Mouse (Mus musculus): ENCODE results near the gene Ddx23.

Gene Ddx23

DNA sequence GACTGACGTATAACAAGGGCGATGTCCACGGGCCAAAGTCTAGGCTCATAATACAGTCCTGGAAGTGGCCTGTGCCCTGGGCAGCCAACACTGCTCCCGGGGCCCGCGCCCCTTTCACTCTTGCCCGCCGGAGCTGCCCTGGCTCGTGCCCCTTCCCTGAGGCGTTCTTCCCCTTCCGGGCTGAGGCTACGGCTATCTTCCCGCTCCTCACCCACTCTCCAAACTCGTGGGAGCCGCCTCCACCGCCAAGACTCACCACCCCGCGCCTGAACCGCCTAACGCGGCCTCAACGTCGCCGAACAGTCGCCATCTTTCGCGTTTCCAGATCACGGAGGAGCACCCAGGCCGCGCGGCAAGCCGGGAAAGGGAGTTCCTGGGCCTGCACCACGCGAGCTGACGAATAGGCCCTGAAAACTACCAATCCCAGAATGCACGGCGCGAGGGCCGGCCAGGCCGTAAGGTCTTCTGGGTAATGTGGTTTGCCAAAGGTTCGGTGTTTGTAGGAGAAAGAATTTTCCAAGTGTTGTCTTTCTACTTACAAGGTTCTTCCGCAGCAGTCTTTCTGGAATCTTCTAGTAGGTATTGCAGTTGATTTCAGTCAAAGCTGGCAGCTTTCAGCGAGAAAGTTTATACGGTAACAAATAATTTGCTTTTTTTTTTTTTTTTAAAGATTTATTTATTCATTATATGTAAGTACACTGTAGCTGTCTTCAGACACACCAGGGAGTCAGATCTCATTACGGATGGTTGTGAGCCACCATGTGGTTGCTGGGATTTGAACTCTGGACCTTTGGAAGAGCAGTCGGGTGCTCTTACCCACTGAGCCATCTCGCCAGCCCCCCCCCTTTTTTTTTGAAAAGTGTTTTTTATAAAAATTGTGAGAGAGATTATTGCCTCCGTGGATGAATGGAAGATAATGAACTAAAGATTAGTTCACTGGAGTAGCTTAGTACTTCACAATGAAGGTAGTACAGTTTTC lies at the start of gene Ddx23:
Gene Ddx23, minus strand, starts transcription at position 328 of the 979 bp plus-strand sequence.
- DNase-seq (ENCODE audit: low read depth, low spot score), result peak; percentile 92

DNA sequence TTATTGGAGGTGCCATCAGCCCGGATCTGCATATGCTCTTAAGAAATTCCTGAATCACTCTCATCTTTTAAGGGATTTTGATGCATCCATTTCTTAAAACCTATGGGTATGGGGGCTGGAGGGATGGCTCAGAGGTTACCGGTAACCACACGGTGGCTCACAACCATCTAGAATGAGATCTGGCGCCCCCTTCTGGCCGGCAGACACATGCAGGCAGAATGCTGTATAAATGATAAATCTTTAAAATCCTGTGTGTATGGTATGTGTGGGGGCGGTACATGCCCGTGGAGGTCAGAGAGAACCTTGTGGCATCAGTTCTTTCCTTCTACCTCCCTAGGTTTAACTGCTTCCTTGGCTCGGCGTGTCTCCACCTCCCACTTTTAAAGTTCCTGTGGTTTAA lies 47.7 kb upstream of the Ddx23 start:
- DNase-seq (ENCODE audit: low read depth, low spot score), result peak; percentile 13

DNA sequence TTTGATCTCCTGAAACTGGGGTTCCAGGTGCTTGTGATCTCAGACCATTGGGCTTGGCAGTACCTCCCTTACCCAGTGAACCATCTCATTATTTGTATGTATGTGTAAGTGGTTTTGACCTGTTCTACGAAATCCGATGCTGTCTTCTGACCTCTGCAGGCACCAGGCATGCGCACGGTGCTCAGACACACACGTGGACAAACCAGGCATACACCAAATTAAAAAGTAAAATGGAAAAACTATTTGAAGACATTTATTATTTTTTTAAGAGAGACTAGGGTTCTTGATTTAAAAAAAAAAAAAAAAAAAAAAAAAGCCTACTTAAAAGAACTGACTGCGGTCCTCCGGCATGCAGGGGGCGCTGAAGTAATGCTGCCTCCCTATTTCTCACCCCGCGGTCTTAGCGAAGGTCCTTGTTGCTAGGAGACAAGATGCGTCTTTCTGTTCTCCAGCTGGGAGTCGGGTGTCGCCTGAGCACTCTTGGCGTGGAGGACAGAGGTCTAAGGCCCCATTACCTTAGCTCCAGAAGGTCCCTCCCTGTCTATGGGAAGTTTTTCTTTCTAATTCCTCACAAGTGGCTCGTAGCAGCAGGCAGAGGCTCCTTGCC lies 45.2 kb upstream of the Ddx23 start, which contains the start of gene Ccdc65:
Gene Ccdc65, plus strand, starts transcription at position 442 of the 607 bp plus-strand sequence.
- DNase-seq (ENCODE audit: low read depth, low spot score), result peak; percentile 22

DNA sequence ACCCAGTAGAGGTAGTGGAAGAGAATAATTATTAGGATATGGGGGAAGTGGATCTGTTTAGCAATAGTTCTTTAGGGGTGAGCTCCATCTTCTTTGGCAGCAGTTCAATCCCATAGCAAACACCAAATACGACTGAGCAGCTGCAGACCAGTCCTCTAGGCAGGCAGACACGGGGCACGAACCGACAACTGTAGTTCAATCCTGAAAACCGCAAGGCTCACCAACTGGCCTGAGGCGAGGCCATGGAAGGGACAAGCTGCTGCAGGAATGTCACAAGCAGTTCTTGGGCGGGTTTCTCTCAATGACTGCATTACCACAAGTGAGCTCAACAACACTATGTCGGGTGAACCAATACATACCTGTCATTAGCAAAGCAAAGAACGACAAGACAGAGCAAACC lies 41.6 kb upstream of the Ddx23 start:
- no peak for DNase-seq (ENCODE audit: low read depth, low spot score)

DNA sequence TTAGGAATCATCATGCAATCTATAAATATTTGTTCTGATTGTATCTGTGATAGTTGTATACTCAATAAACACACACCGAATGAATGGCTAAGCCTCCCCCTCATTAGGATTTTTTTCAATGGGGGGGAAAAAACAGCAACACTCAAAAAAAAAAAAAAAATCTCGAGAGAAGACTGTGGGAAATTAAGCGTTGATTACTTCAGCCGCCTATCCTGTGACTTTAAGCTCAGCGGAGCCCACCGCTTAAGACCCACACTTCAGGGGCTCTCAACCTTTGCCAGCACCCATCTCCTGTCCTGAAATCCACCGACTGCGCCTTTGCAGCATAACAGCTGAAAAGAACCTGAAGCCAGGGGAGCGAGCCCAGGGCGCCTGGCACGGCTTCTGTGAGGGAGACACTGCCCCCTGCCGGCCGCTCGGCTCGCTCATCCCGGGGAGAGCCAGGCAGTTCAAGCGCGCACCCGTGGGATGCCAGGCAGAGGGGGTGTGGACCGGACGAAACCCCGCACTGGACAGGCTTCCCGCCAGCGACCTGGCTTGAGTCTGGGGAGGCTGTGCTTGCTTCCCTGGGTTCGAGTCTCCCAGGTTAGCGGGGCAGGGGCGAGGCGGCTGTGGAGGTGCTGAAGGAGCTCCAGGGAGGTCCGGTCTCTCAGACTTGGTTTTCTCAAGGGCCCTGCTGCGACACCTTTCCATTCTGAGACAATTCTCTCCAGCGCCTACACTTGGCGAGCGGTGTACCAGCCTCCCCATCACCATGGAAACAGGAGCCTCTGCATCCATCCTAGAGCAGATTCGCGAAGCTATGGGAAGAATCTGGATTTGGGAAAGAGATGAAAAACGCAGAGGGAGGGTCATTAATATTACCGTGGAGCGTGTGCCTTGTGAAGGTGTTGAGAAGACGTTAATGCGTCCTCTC lies 36.8 kb upstream of the Ddx23 start:
- DNase-seq (ENCODE audit: low read depth, low spot score), result peak; percentile 22

DNA sequence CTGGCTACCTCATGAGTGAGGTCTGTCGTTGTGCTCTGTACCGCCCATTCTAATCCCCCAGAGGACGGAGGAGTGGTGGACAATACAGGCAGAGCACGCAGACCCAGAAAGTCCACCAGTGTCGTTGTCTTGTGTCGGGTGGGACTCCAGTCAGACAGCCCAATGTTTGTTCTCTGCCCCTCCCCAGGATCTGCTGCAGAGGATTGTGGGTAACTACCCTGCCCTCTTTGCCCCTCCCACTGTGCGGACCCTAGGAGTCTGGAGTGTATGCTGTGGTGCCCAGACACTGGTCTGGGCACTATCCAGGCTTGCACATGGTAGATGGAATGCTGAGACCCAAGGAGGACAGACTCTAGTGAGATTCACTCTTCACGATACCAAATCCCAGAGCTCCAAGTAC lies 33.5 kb upstream of the Ddx23 start:
- no peak for DNase-seq (ENCODE audit: low read depth, low spot score)

DNA sequence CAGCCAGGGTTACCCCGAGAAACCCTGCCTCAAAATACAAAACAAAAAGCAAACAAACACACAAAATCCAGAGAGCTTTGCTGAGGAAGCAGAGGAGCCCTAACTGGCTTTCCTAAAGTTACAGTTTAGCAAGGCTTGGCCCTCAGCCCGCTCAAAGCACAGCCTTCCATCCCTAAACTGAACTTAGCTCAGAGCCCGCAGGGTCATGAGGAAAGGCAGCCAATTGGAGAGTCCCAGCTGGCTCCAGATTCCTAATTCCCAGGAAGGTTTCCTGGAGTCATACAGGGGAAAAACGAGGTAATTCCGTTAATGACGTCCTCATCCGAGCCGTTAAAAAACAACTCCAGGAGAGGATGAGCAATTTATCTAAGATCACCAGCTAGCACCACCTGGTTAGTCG lies 33.0 kb upstream of the Ddx23 start:
- no peak for DNase-seq (ENCODE audit: low read depth, low spot score)

DNA sequence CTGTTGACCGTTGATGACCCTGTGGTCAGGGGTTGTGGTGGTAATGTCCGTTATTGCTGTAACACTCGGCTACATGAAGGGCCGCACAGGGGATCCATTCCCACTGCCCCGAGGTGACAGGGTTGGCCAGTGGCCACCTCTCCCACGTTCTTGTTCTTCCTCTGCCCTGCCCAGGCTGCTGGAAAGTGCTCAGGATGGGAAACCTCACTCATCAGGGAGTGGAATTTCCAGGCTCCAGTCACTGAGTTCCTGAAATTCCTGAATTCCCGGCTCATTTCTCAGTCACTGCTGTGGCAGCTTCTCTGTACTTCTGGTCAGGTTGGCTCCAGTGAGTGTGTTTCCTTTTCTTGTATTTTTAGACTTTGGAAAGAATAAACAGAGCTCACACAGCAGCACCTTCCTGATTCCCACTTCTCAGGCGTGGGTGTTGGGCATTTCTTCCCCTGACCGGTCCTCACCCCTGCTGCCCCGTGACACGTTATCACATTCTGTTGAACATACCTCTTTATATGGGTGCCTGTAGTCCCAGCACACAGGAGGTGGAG lies 29.5 kb upstream of the Ddx23 start:
- no peak for DNase-seq (ENCODE audit: low read depth, low spot score)

DNA sequence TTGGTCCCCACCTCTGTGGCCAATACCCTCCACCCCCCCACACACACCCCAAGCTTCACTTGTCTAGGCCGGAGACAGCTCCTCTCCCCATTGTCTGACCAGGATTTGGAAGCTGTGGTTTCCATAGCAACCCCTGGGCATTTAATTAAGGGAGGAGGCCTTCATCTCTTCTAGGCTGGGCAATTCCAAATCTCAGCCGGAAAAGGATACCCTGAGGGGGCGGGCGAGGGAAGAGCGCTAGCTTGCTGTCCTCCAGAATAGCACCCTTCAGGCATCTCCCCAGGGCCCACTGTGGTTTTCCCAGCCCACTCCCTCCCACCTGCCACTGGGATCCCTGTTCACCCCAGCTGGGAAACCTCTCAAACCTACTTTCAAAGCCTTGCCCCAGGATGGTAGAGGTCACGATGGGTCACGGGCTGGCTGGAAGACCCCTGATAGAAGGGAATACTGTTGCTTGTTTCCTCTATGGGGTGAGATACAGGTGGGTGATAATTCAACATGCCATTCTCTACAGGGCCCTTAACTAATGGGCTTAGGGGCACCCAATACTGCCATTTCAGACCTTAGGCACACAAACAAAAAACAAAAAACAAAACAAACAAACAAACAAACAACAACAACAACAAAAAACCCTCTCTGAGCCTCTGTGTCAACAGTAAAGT lies 28.9 kb upstream of the Ddx23 start:
- DNase-seq (ENCODE audit: low read depth, low spot score), result no peak

DNA sequence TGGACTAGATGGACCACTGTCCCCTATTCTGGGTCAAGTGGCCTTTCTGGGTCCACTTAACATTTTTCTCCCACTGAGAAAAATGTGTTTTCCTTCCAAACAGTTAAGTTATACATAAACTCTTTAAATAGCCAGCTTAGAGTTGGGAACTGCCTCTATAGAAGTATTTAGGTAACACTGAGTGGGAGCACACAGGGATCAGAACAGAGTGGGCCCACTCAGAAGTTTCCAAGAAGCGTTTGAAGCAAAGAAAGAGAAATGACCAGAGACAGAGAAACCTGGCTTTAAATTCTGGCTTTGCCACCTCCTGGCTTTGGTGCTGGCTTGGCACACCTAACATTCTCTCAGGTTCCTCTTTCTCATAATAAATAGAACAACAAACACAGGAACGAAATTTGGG lies 27.0 kb upstream of the Ddx23 start:
- no peak for DNase-seq (ENCODE audit: low read depth, low spot score)

DNA sequence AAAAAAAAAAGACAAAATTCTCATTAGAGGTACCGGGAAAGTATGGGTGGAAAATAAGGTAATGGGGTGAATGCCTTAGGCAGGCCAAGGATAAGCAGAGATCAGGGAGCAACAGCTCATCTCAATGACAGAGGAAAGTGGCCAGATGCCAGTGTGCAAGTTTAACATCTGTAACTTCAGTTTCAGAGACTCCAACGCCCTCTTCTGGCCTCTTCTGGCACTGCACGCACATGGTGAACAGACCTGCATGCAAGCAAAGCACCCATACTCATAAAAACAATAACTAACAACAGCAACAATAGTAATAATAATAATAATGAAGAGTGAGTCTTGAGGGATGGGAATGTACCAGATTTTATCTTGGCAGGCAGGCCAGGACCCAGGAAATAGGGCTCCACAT lies 23.2 kb upstream of the Ddx23 start:
- no peak for DNase-seq (ENCODE audit: low read depth, low spot score)

DNA sequence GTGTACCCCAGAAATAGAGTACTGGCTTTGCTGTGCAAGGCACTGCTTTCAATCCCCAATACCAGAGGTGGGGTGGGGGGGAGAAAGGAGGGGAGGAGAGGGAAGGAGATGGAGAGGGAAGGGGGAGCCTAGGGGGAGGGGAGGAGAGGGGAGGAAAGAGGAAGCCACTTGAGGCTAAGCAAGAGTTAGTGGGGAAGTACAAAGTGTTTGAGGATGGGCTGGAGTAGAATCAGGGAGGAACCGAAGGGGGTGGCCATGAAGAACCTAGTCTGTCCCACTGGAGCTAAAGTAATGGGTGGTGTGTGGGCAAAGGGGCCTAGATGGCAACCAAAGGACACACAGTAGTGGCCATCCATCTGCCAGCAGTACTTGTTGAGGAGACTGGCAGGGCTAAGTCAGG lies 21.1 kb upstream of the Ddx23 start:
- no peak for DNase-seq (ENCODE audit: low read depth, low spot score)

DNA sequence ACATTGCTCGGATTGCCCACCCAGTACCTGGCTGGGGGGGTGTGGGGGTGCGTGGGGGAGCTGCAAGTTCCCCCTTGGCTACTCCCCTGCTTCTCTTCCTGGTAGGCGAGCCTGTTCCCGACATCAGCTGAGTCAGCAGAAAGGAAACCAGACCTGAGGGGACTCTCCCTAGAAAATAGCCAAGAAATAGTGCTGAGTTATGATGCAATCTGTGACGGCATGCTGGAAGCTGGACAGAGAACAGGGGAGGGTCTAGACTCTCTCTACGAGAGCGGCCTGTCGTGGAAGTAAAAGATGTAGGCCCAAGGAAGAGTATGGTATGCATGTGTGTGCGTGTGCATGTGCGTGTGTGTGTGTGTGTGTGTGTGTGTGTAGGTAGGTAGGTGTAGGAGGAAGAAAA lies 20.5 kb upstream of the Ddx23 start:
- DNase-seq (ENCODE audit: low read depth, low spot score), result no peak

DNA sequence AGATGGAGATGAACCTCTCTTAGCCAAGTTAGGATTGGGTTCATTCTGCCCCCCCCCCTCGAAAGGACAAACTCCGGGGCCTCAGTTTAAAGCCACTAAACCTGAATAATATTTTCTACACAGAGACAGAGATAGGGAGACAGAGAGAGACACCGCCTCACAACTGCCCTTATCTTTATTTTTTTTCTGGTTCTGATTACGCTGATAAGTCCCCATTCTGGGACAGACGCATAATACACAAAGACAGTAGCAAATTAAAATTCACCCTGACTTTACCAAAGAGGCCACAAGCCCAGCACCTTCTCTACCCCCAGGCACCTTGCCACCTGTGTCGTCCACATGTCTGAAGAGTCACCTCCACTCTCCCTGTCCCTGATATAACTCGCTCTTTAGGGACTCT lies 18.9 kb upstream of the Ddx23 start:
- no peak for DNase-seq (ENCODE audit: low read depth, low spot score)

DNA sequence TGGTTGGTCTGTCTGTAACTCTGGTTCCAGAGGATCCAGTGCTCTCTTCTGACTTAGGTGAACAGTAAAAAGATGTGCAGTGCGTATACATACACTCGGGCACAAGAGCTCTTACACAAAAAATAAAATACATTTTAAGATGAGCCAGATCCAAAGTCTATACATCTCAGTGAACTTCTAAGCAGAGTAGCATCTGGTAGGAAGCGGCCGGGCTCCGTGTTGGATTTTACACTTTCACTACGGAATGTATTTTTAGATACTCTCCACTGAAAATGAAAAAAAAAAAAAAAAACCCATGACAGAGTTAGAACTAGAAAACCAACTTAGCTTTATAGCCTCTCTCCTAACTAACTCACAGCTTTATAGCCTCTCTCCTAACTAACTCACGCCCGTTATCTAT lies 18.0 kb upstream of the Ddx23 start:
- no peak for DNase-seq (ENCODE audit: low read depth, low spot score)

DNA sequence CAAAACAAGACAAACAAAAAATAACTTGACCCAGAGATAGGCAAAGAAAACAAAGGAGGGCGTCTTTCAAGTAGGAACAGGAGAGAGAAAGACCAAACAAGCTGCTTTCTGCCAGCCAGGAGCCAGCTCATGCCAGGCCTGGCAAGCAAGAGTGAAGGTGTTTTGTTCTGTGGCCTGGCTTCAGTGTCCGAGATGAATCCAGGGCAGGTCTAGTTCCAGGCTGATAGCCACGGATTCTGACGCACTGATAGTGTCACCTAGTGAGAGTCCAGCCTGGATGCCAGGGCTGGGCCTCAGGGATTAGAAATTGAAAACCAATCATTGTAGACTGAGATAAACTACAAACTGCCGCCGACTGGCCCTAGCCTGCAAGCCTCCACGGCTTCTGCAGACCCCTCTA lies 15.3 kb upstream of the Ddx23 start:
- DNase-seq (ENCODE audit: low read depth, low spot score), result no peak

DNA sequence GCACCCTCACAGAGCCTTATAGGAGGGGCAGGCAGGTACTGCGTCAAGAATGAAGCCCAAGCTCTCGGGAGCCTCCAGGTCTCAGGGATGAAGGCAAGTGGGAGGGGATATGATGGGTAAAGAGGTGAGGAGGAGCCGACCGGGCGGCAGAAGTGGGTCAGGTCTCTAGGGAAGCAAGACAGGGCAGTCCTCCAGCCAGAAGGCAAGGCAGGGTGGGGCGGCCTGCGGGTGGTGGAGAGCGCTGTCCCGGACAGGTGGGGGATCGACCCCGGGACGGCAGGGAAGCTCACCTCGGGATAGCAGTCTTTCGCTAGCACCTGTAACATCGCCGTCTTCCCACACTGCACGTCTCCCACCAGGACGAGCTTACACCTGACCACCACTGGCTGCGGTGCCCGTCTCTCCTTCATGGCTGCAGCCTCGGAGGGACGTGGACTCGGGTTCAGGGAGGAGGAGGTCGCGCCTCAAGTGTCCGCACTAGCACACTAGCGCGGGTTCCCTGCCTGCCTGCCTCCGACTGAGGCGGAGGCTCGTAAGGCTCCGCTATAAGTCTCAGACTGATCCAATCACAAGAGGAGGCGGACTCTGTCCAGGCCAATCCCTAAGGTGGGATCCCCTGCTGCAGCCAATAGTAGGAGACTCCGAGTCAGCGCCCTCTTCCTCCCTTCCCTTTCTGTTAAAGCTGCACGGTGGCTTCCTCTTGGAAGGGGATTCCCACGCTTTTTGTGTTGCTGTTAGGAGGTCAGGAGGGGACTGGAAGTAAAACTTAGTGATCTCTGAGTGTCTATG lies 14.4 kb upstream of the Ddx23 start, which contains the start of gene Rnd1:
Gene Rnd1, minus strand, starts transcription at position 522 of the 789 bp plus-strand sequence.
- no peak for DNase-seq (ENCODE audit: low read depth, low spot score)

DNA sequence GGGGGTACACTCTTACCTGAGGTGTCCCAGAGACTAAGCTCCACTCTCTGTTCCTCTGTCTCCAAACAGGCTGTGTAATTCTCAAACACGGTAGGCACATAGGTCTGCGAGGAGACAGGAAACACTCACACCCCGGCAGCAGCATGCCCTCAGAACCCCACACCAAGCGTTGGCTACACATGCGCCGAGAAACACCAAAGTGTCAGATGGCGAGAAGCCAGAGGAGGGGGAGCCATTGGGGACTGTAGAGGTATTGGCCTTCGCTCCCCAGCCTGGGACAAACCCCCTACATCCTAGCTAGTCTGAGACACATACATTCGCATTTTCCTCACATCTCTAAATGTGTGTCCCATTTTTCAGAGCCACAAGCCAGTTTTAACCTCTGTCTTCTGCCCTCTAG lies 13.8 kb upstream of the Ddx23 start:
- no peak for DNase-seq (ENCODE audit: low read depth, low spot score)

DNA sequence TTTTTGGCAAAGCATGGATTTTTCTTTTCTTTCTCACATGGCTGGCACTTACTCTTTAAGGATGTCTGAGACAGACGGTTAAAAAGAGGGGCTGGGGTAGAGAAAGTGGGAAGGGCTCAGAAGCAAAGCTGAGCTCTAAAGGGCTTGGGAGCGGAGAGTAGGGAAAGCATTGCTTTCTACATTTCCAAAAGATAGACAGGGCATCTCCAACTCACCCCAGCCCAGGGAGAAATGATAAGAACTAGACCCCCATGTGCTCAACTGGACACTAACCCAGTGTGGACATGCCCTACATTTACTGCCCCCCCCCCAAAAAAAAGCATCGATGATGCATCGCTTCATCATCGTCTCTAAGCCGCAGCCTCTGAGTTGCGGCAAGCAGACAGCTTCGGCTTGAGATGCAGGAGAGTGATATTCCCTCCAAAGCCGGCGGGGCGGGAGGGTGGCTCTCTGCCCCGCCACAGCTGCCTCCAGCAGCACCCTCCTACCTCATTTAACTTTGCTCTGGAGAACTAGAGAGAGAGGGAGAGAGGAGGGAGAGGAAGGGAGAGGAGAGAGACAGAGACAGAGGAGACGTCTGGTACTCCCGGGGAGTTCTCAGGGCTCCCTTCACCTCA lies 13.0 kb upstream of the Ddx23 start:
- no peak for DNase-seq (ENCODE audit: low read depth, low spot score)
